Mouse (Mus musculus) E14TG2a.4 (cell line): Measurements from ENCODE around the gene Foxf1.

ENCODE experiments used
- CTCF ChIP-seq: conservative IDR thresholded peaks from 2 replicates; pipeline ENCODE4 v1.5.1; 2014; ENCODE audit warnings: low read length
- NANOG ChIP-seq: IDR thresholded peaks from 2 replicates; pipeline ENCODE4 v1.6.1; 2014; ENCODE audit warnings: borderline replicate concordance, low read length, mixed read lengths

DNA sequence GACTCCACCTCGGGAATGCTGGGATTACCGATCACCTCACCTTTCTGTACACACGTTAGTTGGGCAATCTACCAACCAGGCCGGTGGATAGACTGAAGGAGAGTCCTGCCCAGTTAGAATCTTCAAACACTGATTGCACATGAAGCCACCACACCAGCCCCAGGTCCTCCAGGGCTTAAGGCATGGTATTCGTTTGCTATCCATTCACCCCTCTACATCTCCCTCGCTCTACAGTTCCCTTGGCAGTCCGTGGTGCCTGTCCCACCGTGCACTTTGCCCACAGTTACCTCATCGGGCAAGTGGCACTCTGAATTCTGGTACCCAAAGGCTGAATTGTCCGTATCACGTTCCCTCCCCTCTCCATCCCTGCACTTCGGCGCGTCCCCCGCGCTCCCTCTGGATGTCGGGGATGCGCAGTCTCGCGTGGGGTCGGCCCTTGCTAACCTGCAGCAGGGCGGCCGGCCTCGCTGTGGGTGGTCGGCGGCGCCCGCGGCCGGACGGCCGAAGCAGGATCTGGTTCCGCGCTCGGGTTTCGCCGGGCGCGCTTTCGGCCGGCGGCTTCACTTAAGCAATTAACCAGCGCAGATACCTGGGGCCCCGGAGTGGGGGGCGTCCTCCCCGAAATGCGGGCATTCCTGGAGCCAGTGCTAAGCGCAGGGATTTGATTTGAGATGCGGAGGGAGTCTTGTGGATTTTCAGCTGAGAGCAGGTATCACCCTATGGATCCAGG lies 3.7 kb upstream of the Foxf1 start:
- TF ChIP-seq CTCF = no peak
- TF ChIP-seq NANOG = no peak
